Mouse (Mus musculus): ENCODE measurements around the gene Tmem125.

DNA sequence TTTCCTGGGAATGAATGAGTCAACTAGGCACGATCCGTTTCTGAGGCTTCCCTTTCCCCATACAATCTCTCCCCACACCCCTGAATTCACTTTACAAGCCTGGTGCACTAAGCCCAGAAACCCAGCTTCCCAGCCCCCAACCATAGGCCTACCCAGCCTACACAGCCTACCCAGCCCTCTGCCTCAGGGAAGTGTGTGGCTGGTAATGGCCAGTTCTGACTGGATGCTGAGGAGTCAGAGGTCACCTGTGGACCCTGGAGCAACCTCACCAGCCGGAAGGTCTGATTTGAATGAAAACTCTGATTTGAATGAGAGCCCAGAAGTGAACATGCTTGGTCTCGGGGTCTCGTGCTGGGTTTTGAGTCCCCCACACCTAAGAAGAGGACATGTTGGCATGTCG is 16.1 kb downstream of the Tmem125 start:
- no peak for TF ChIP-seq GATA1 (IDR thresholded peaks at IDR 0.05; ENCODE audit: low read length)
- TF ChIP-seq TAL1 (IDR thresholded peaks at IDR 0.05; ENCODE audit: low read length) = no peak
